Mouse (Mus musculus): ENCODE results near the gene Rbm45.

GRCm38 (mm10) chr2:76430539-76430938 lies 60.8 kb downstream of the Rbm45 start:
- TF ChIP-seq SIN3A (IDR thresholded peaks at IDR 0.05; ENCODE audit: low read length) (no peak), JUND (conservative IDR thresholded peaks at IDR 0.05; ENCODE audit: low read depth, low read length) (no peak), CTCF (conservative IDR thresholded peaks at IDR 0.05 in 1 of 2, IDR thresholded peaks at IDR 0.05 in 1 of 2; ENCODE audit: low read depth in 2 of 2, low read length in 2 of 2) (no peak), POLR2A (IDR thresholded peaks at IDR 0.05; ENCODE audit: low read depth, low read length) (no peak), E2F4 (IDR thresholded peaks at IDR 0.05; ENCODE audit: insufficient replicate concordance, low read depth, low read length) (no peak), MXI1 (IDR thresholded peaks at IDR 0.05; ENCODE audit: low read depth, low read length) (no peak), TBP (conservative IDR thresholded peaks at IDR 0.05; ENCODE audit: low read depth, low read length) (no peak), MAFK (IDR thresholded peaks at IDR 0.05; ENCODE audit: insufficient replicate concordance, low read length) (no peak), ETS1 (conservative IDR thresholded peaks at IDR 0.05; ENCODE audit: low read depth, low read length) (no peak)

All from CH12.LX (cell line).